ENCODE assay signal across 8 mouse cellular contexts in genomic region chr15:77343527-77344091, GRCm38 (mm10). TPM values are rescaled to one million over a fixed set of nuclear protein-coding genes. Genes with fewer than 3 reads are reported as not detected.
DNase-seq lines count a peak whose midpoint lies in the region; ATAC-seq and TF ChIP-seq lines count a peak whose summit lies in the region.

No protein-coding gene starts in this region.

- DNase-seq in ES-E14 (ENCODE audit: low read depth, low spot score): no peak
- peak; percentile 75 for DNase-seq in brain, adult 2 months (ENCODE audit: low read depth, low spot score)
- peak; percentile 81 for DNase-seq in lung, adult 2 months
- peak; percentile 63 to 77 for DNase-seq in urinary bladder, postnatal 4 days (ENCODE audit: low spot score in 2 of 2)

- peak overlapping the region; percentile 44 to 45 for H3K4me3 ChIP-seq in ES-E14 (ENCODE audit: insufficient read depth in 1 of 2, low read depth in 1 of 2, low read length in 2 of 2, poor library complexity in 1 of 2, severe bottlenecking in 1 of 2)
- H3K4me3 ChIP-seq in embryonic fibroblast, embryonic 13.5 days (ENCODE audit: insufficient read depth, low read length): no peak overlapping the region
- H3K4me3 ChIP-seq in heart, embryonic 15.5 days: peak overlapping the region; percentile 35
- H3K4me3 ChIP-seq in kidney, embryonic 16.5 days (ENCODE audit: low read length): peak overlapping the region; percentile 17
- H3K4me3 ChIP-seq in lung, adult 2 months (replicated peaks; ENCODE audit: extremely low read depth, low read depth, low read length): peak overlapping the region; percentile 53
- peak overlapping the region; percentile 16; the same call in 1 of the 2 replicates for H3K4me3 ChIP-seq in neural tube, embryonic 15.5 days (replicated peaks)

- H3K4me1 ChIP-seq in ES-E14 (ENCODE audit: control insufficient read depth in 2 of 2, insufficient read depth in 2 of 2, low read length in 2 of 2, poor library complexity in 1 of 2): peaks cover 21 to 35% of the 10 kb centered on the region in 2 experiments
- H3K4me1 ChIP-seq in embryonic fibroblast, embryonic 13.5 days (ENCODE audit: control insufficient read depth, insufficient read depth, low read length): peaks cover 8% of the 10 kb centered on the region; the same call in 1 of the 2 replicates
- peaks cover 29% of the 10 kb centered on the region for H3K4me1 ChIP-seq in heart, embryonic 15.5 days (replicated peaks)
- H3K4me1 ChIP-seq in kidney, embryonic 16.5 days (ENCODE audit: insufficient read depth, low read length): peaks cover 28% of the 10 kb centered on the region
- peaks cover 13% of the 10 kb centered on the region for H3K4me1 ChIP-seq in lung, adult 2 months (ENCODE audit: control insufficient read depth, insufficient read depth, low read length)
- H3K4me1 ChIP-seq in neural tube, embryonic 15.5 days: peaks cover 23% of the 10 kb centered on the region

- in situ Hi-C loops in ES-E14 (cut with MboI; ENCODE audit: low sequenced_read_pairs in 2 of 2, unreplicated experiment in 2 of 2): no loop called here

- H3K4me2 ChIP-seq in heart, embryonic 15.5 days: peak overlapping the region; percentile 64
- peak overlapping the region; percentile 57 for H3K4me2 ChIP-seq in kidney, embryonic 16.5 days (replicated peaks; ENCODE audit: low read depth, low read length)
- peak overlapping the region; percentile 54 for H3K4me2 ChIP-seq in neural tube, embryonic 15.5 days

- peak; percentile 70 for TF ChIP-seq CTCF in embryonic fibroblast, embryonic 13.5 days (IDR thresholded peaks at IDR 0.05; ENCODE audit: borderline replicate concordance, insufficient read depth, low read length)
- TF ChIP-seq CTCF in lung, adult 2 months (IDR thresholded peaks at IDR 0.05; ENCODE audit: insufficient read depth, low read length): peak; percentile 65

- no peak for TF ChIP-seq POLR2A in embryonic fibroblast, embryonic 13.5 days (IDR thresholded peaks at IDR 0.05; ENCODE audit: low read depth, low read length)
- TF ChIP-seq POLR2A in lung, adult 2 months (IDR thresholded peaks at IDR 0.05; ENCODE audit: borderline replicate concordance, extremely low read depth, low read depth, low read length): no peak

- H3K36me3 ChIP-seq in ES-E14 (ENCODE audit: control insufficient read depth, insufficient read depth, low read length, poor library complexity, severe bottlenecking): no peaks in the 10 kb centered on the region
- no peaks in the 10 kb centered on the region for H3K36me3 ChIP-seq in heart, embryonic 15.5 days
- H3K36me3 ChIP-seq in kidney, embryonic 16.5 days (ENCODE audit: insufficient read depth, low read length): no peaks in the 10 kb centered on the region
- no peaks in the 10 kb centered on the region for H3K36me3 ChIP-seq in neural tube, embryonic 15.5 days

- no peaks in the 10 kb centered on the region for H3K27me3 ChIP-seq in heart, embryonic 15.5 days
- H3K27me3 ChIP-seq in kidney, embryonic 16.5 days (ENCODE audit: insufficient read depth, low read length): no peaks in the 10 kb centered on the region
- H3K27me3 ChIP-seq in neural tube, embryonic 15.5 days (replicated peaks): no peaks in the 10 kb centered on the region

- H3K9me3 ChIP-seq in ES-E14 (ENCODE audit: control insufficient read depth, insufficient read depth, low read depth, low read length): no peaks in the 10 kb centered on the region
- H3K9me3 ChIP-seq in heart, embryonic 15.5 days (replicated peaks): no peaks in the 10 kb centered on the region
- H3K9me3 ChIP-seq in kidney, embryonic 16.5 days (ENCODE audit: low read length): no peaks in the 10 kb centered on the region
- no peaks in the 10 kb centered on the region for H3K9me3 ChIP-seq in neural tube, embryonic 15.5 days (replicated peaks)

- H3K9ac ChIP-seq in ES-E14 (ENCODE audit: insufficient read depth, low read depth, low read length, poor library complexity, severe bottlenecking): peak overlapping the region; percentile 62; the same call in 1 of the 2 replicates
- H3K9ac ChIP-seq in heart, embryonic 15.5 days: peak overlapping the region; percentile 47
- H3K9ac ChIP-seq in kidney, embryonic 16.5 days (replicated peaks; ENCODE audit: low read length): peak overlapping the region; percentile 53
- H3K9ac ChIP-seq in neural tube, embryonic 15.5 days (replicated peaks): peak overlapping the region; percentile 36

- H3K27ac ChIP-seq in ES-E14 (ENCODE audit: insufficient read depth, low read depth, low read length, poor library complexity, severe bottlenecking): peak overlapping the region; percentile 68
- no peak overlapping the region for H3K27ac ChIP-seq in embryonic fibroblast, embryonic 13.5 days (ENCODE audit: insufficient read depth, low read length)
- peak overlapping the region; percentile 86 for H3K27ac ChIP-seq in heart, embryonic 15.5 days
- peak overlapping the region; percentile 64 for H3K27ac ChIP-seq in kidney, embryonic 16.5 days (ENCODE audit: low read length)
- H3K27ac ChIP-seq in neural tube, embryonic 15.5 days (replicated peaks): peak overlapping the region; percentile 65

- ATAC-seq in heart, embryonic 15.5 days (replicated peaks; ENCODE audit: insufficient number of reproducible peaks, insufficient read depth, low FRiP score, low read depth): peak; percentile 87
- peak; percentile 77 for ATAC-seq in kidney, embryonic 16.5 days (ENCODE audit: low FRiP score, low TSS enrichment)
- ATAC-seq in neural tube, embryonic 15.5 days (ENCODE audit: low FRiP score): peak; percentile 71

- 3% methylated on average over 13 of the region's 13 CpGs for WGBS in heart, embryonic 15.5 days
- WGBS in kidney, embryonic 16.5 days: 2% methylated on average over 13 of the region's 13 CpGs
- 3% methylated on average over 13 of the region's 13 CpGs for WGBS in lung, adult 2 months
- 3% methylated on average over 13 of the region's 13 CpGs for WGBS in neural tube, embryonic 15.5 days

TF ChIP-seq in ES-E14, 5 proteins besides CTCF, POLR2A, EP300 and RAD21:
- TF ChIP-seq ZC3H11A (IDR thresholded peaks at IDR 0.05; ENCODE audit: borderline replicate concordance, low read depth, low read length) (no peak), CHD2 (IDR thresholded peaks at IDR 0.05; ENCODE audit: low read depth, low read length) (no peak), HCFC1 (IDR thresholded peaks at IDR 0.05; ENCODE audit: borderline replicate concordance, insufficient read depth, low read length) (no peak), MAFK (IDR thresholded peaks at IDR 0.05; ENCODE audit: insufficient read depth, low read depth, low read length) (no peak), ZNF384 (IDR thresholded peaks at IDR 0.05; ENCODE audit: low read depth, low read length) (no peak)

RNA-seq across cellular contexts. Expression of gene Rbfox2, which starts 36.8 kb away (rescaled TPM):
- total RNA-seq in ES-E14 (2012; rRNA removed): 55.3 and 56.4 TPM in 2 replicates
- 228 and 253 TPM in 2 replicates for polyA plus RNA-seq in embryonic fibroblast, embryonic 13.5 days (2011; ENCODE audit: insufficient read length, low read depth, missing spikeins)
- 54.6 and 61.2 TPM in 2 replicates for polyA plus RNA-seq in heart, embryonic 15.5 days (2015; fragmentation: Nextera tagmentation; extraction: Ambion mirVana)
- polyA plus RNA-seq in kidney, embryonic 16.5 days (2015; fragmentation: Nextera tagmentation; extraction: Ambion mirVana): 49.1 and 50.2 TPM in 2 replicates
- 65.0 and 72.0 TPM in 2 replicates for polyA plus RNA-seq in lung, adult 2 months (2012; rRNA removed)
- polyA plus RNA-seq in neural tube, embryonic 15.5 days (2015; fragmentation: Nextera tagmentation; extraction: Ambion mirVana): 103 and 120 TPM in 2 replicates

RNA-seq across cellular contexts. Expression of gene Apol7a, which starts 55.3 kb away (rescaled TPM):
- 0.11 and 0.27 TPM in 2 replicates for total RNA-seq in ES-E14 (2012; rRNA removed)
- 0.76 and 1.3 TPM in 2 replicates for polyA plus RNA-seq in embryonic fibroblast, embryonic 13.5 days (2011; ENCODE audit: insufficient read length, low read depth, missing spikeins)
- polyA plus RNA-seq in heart, embryonic 15.5 days (2015; fragmentation: Nextera tagmentation; extraction: Ambion mirVana): 0.14 and 0.15 TPM in 2 replicates
- polyA plus RNA-seq in kidney, embryonic 16.5 days (2015; fragmentation: Nextera tagmentation; extraction: Ambion mirVana): 0.19 TPM in 1 of 2 replicates, not detected in the other
- polyA plus RNA-seq in lung, adult 2 months (2012; rRNA removed): 0.31 and 0.38 TPM in 2 replicates
- 0.19 TPM in 1 of 2 replicates, not detected in the other for polyA plus RNA-seq in neural tube, embryonic 15.5 days (2015; fragmentation: Nextera tagmentation; extraction: Ambion mirVana)
